Mouse (Mus musculus) heart, postnatal 0 days (tissue): ENCODE data around the gene Hmga2.
"Not testable (repeated sequence)": the region's sequence is repeated elsewhere in the genome, so short reads cannot be mapped to it uniquely, and the experiment has no call there.

Source experiments
- CTCF ChIP-seq: IDR thresholded peaks from 2 replicates; pipeline ENCODE4 v1.5.1; 2016; ENCODE audit warnings: antibody characterized with exemption, control low read depth, low read depth
- EP300 ChIP-seq: IDR thresholded peaks from 2 replicates; pipeline ENCODE4 v1.6.1; 2016; ENCODE audit warnings: antibody characterized with exemption, low read depth

DNA sequence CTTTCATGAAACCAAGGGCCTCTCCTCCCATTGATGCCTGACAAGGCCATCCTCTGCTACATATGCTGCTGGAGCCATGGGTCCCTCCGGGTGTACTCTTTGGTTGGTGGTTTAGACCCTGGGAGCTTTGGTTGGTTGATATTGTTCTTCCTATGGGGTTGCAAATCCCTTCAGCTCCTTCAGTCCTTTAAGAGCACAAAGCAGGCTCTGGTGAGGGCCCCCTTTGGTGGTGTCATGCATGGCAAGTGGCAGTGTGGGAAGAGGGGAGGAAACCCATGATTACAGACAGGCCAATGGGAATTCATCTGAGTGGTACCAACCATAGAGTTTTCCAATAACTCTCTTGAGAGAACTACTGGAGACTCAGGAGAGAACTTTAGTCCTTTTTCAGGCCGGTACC is 136.4 kb downstream of the Hmga2 start:
- TF ChIP-seq CTCF, EP300: not testable (repeated sequence)
